In the genomic region with DNA sequence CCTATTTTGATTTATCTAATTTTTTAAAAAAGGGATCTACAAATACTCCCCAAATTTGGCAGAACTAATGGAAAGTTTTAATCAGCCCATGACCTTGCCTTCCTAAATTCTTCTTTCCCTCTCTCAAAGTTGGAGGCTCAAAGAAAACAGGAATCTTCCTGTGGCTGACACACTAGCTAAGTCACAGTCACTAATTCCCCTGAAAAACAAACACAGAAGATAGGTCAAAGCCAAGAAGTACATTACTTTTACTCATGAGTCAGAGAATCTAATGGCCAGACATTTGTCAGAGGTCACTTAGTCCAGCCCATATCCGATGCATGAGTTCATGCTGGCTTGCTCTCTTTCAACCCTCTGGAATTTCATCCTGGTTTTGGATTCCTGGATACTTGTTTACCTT, we compare ENCODE assay signal across 23 mouse cellular contexts. TPM values are rescaled to one million over a fixed set of nuclear protein-coding genes. Genes with fewer than 3 reads are reported as not detected.
"Had no signal": no experiment of that assay in that cellular context is flagged by ENCODE, and none has a peak within 500 bp of the region (broad histone marks: within the 10 kb centered on the region; RNA-seq: fewer than 3 reads in every experiment).

No protein-coding gene starts in this region.

- H3K4me3 ChIP-seq: liver, embryonic 15.5 days; lung, embryonic 15.5 days; megakaryocyte, embryonic 14.5 days; midbrain, embryonic 13.5 days; midbrain, embryonic 15.5 days; neural tube, embryonic 13.5 days; neural tube, embryonic 15.5 days had no signal

- H3K27ac ChIP-seq: liver, embryonic 15.5 days; lung, embryonic 15.5 days; macrophage; midbrain, embryonic 13.5 days; midbrain, embryonic 15.5 days; neural tube, embryonic 13.5 days; neural tube, embryonic 15.5 days had no signal

- H3K4me1 ChIP-seq: liver, embryonic 15.5 days had no signal

- DNase-seq: liver, postnatal 0 days; lung, adult 2 months; lung, postnatal 14 days; lung, postnatal 36 days; retina, postnatal 1 day; right cerebral cortex, adult 18-20 months; right cerebral cortex, postnatal 25 days; right cerebral cortex, postnatal 4 days; spleen, adult 18-20 months; thymus, adult 18-20 months; thymus, postnatal 14 days; thymus, postnatal 36 days had no signal

RNA-seq across cellular contexts. Expression of a gene that starts 6.6 kb away (rescaled TPM):
- total RNA-seq: megakaryocyte progenitor cell, adult 5-6 weeks; monocyte, adult 5-6 weeks had no signal
- polyA plus RNA-seq: macrophage; small intestine, adult 2 months had no signal
